Mouse (Mus musculus): ENCODE results near the gene Nags. TPM values are rescaled to one million over a fixed set of nuclear protein-coding genes. Genes with fewer than 3 reads are reported as not detected.

The Nags gene
- polyA plus RNA-seq (2015; fragmentation: Nextera tagmentation; extraction: Ambion mirVana), result 37.9 and 40.4 TPM in 2 replicates

GRCm38 (mm10) chr11:102145471-102146001 lies at the start of gene Nags:
Gene Nags, plus strand, starts transcription at chr11:102145513.
- peak within 1 kb of the TSS; percentile 67 for H3K4me2 ChIP-seq (replicated peaks; ENCODE audit: low read depth)
- H3K9me3 ChIP-seq (ENCODE audit: control insufficient read depth), result no peaks in the 10 kb centered on the region
- 1% methylated on average over 48 of the region's 50 CpGs for WGBS
- H3K36me3 ChIP-seq (ENCODE audit: control insufficient read depth, insufficient read depth), result peaks cover 1% of the 10 kb centered on the region; the same call in 1 of the 2 replicates
- H3K27ac ChIP-seq (ENCODE audit: low read depth, low read length), result peak within 1 kb of the TSS; percentile 94
- H3K27me3 ChIP-seq (replicated peaks; ENCODE audit: control insufficient read depth, insufficient read depth, low read length), result peaks cover 10% of the 10 kb centered on the region; the same call in 1 of the 2 replicates
- no peak for TF ChIP-seq CTCF (IDR thresholded peaks at IDR 0.05; ENCODE audit: low read depth)
- H3K4me1 ChIP-seq (replicated peaks; ENCODE audit: control insufficient read depth, insufficient read depth, low read length), result peaks cover 2% of the 10 kb centered on the region; the same call in 1 of the 2 replicates
- H3K9ac ChIP-seq (ENCODE audit: low read depth, low read length), result peak within 1 kb of the TSS; percentile 58
- peak within 1 kb of the TSS; percentile 53 for H3K4me3 ChIP-seq (ENCODE audit: low read depth, low read length)
- peak; percentile 16; the same call in 1 of the 2 replicates for ATAC-seq

GRCm38 (mm10) chr11:102095676-102096075 lies 49.6 kb upstream of the Nags start:
- Histone ChIP-seq H3K9ac (ENCODE audit: low read depth, low read length) (no peak overlapping the region; the same call in 1 of the 2 replicates), H3K4me3 (ENCODE audit: low read depth, low read length) (no peak overlapping the region), H3K36me3 (ENCODE audit: control insufficient read depth, insufficient read depth) (no peaks in the 10 kb centered on the region), H3K4me2 (replicated peaks; ENCODE audit: low read depth) (no peak overlapping the region), H3K27ac (ENCODE audit: low read depth, low read length) (no peak overlapping the region), H3K27me3 (replicated peaks; ENCODE audit: control insufficient read depth, insufficient read depth, low read length) (no peaks in the 10 kb centered on the region), H3K9me3 (ENCODE audit: control insufficient read depth) (no peaks in the 10 kb centered on the region), H3K4me1 (replicated peaks; ENCODE audit: control insufficient read depth, insufficient read depth, low read length) (no peaks in the 10 kb centered on the region)
- ATAC-seq, result no peak
- 66% methylated on average over 3 of the region's 3 CpGs for WGBS
- TF ChIP-seq CTCF (IDR thresholded peaks at IDR 0.05; ENCODE audit: low read depth), result no peak

GRCm38 (mm10) chr11:102096446-102096845 lies 48.9 kb upstream of the Nags start:
- 57% methylated on average over 5 of the region's 5 CpGs for WGBS
- TF ChIP-seq CTCF (IDR thresholded peaks at IDR 0.05; ENCODE audit: low read depth), result no peak
- Histone ChIP-seq H3K4me1 (replicated peaks; ENCODE audit: control insufficient read depth, insufficient read depth, low read length) (no peaks in the 10 kb centered on the region), H3K9ac (ENCODE audit: low read depth, low read length) (no peak overlapping the region), H3K36me3 (ENCODE audit: control insufficient read depth, insufficient read depth) (no peaks in the 10 kb centered on the region), H3K27ac (ENCODE audit: low read depth, low read length) (no peak overlapping the region), H3K9me3 (ENCODE audit: control insufficient read depth) (no peaks in the 10 kb centered on the region), H3K4me3 (ENCODE audit: low read depth, low read length) (0 out of 2 replicates have a peak overlapping the region, but pooled peaks have one; percentile 13), H3K4me2 (replicated peaks; ENCODE audit: low read depth) (peak overlapping the region; percentile 58), H3K27me3 (replicated peaks; ENCODE audit: control insufficient read depth, insufficient read depth, low read length) (no peaks in the 10 kb centered on the region)
- ATAC-seq, result no peak

- no peaks in the 10 kb centered on the region for H3K4me1 ChIP-seq (replicated peaks; ENCODE audit: control insufficient read depth, insufficient read depth, low read length)
- no peaks in the 10 kb centered on the region for H3K9me3 ChIP-seq (ENCODE audit: control insufficient read depth)
- peak; percentile 84 for TF ChIP-seq CTCF (IDR thresholded peaks at IDR 0.05; ENCODE audit: low read depth)
- no peak overlapping the region for H3K9ac ChIP-seq (ENCODE audit: low read depth, low read length)
- peak; percentile 82 for ATAC-seq
- H3K27me3 ChIP-seq (replicated peaks; ENCODE audit: control insufficient read depth, insufficient read depth, low read length), result no peaks in the 10 kb centered on the region
- peak overlapping the region; percentile 58 for H3K4me2 ChIP-seq (replicated peaks; ENCODE audit: low read depth)
- WGBS, result 3% methylated on average over 17 of the region's 18 CpGs
- H3K4me3 ChIP-seq (ENCODE audit: low read depth, low read length), result peak overlapping the region; percentile 13; the same call in 1 of the 2 replicates
- H3K27ac ChIP-seq (ENCODE audit: low read depth, low read length), result no peak overlapping the region
- no peaks in the 10 kb centered on the region for H3K36me3 ChIP-seq (ENCODE audit: control insufficient read depth, insufficient read depth)
Measured at GRCm38 (mm10) chr11:102096887-102097391, 48.4 kb upstream of the Nags start.

GRCm38 (mm10) chr11:102101219-102101618 lies 44.1 kb upstream of the Nags start, which contains the start of gene Ppy:
Gene Ppy, minus strand, starts transcription at chr11:102101319.
- Histone ChIP-seq H3K36me3 (ENCODE audit: control insufficient read depth, insufficient read depth) (no peaks in the 10 kb centered on the region), H3K4me2 (replicated peaks; ENCODE audit: low read depth) (no peak within 1 kb of the TSS), H3K9me3 (ENCODE audit: control insufficient read depth) (no peaks in the 10 kb centered on the region), H3K27ac (ENCODE audit: low read depth, low read length) (no peak within 1 kb of the TSS), H3K27me3 (replicated peaks; ENCODE audit: control insufficient read depth, insufficient read depth, low read length) (peaks cover 34% of the 10 kb centered on the region), H3K4me3 (ENCODE audit: low read depth, low read length) (no peak within 1 kb of the TSS), H3K4me1 (replicated peaks; ENCODE audit: control insufficient read depth, insufficient read depth, low read length) (no peaks in the 10 kb centered on the region), H3K9ac (ENCODE audit: low read depth, low read length) (no peak within 1 kb of the TSS)
- no peak for TF ChIP-seq CTCF (IDR thresholded peaks at IDR 0.05; ENCODE audit: low read depth)
- WGBS, result 84% methylated on average over 4 of the region's 4 CpGs
- ATAC-seq, result no peak

- no peaks in the 10 kb centered on the region for H3K9me3 ChIP-seq (ENCODE audit: control insufficient read depth)
- H3K27me3 ChIP-seq (replicated peaks; ENCODE audit: control insufficient read depth, insufficient read depth, low read length), result peaks cover 48% of the 10 kb centered on the region
- no peak for ATAC-seq
- peak; percentile 87 for TF ChIP-seq CTCF (IDR thresholded peaks at IDR 0.05; ENCODE audit: low read depth)
- H3K27ac ChIP-seq (ENCODE audit: low read depth, low read length), result no peak overlapping the region
- 18% methylated on average over 17 of the region's 17 CpGs for WGBS
- H3K36me3 ChIP-seq (ENCODE audit: control insufficient read depth, insufficient read depth), result no peaks in the 10 kb centered on the region
- H3K4me3 ChIP-seq (ENCODE audit: low read depth, low read length), result no peak overlapping the region
- H3K9ac ChIP-seq (ENCODE audit: low read depth, low read length), result no peak overlapping the region
- no peaks in the 10 kb centered on the region for H3K4me1 ChIP-seq (replicated peaks; ENCODE audit: control insufficient read depth, insufficient read depth, low read length)
- H3K4me2 ChIP-seq (replicated peaks; ENCODE audit: low read depth), result no peak overlapping the region; the same call in 1 of the 2 replicates
Measured at GRCm38 (mm10) chr11:102102485-102103258, 42.6 kb upstream of the Nags start.

All from intestine, postnatal 0 days (tissue).